Mouse (Mus musculus): ENCODE measurements around the gene Gabrb2.

Gene Gabrb2

DNA sequence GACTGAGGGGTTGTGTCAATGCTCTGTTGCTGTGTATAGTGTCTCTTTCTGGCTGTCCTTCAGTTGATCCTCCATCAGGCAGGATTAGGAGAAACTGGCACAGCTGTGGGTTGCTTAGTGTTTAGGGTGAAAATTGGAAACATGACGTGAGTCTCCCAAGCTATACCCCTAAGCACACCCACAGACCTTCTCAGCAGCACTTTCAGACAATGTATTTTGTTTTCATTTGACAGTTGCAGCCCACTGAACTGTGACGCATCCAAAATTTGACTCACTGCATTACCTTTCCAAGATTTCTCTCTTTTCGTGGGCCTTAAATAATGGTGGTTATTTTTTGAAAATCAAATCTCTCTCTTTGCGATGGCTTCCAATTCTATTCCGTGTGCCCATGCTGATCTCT is 115.7 kb downstream of the Gabrb2 start:
- DNase-seq = no peak

DNA sequence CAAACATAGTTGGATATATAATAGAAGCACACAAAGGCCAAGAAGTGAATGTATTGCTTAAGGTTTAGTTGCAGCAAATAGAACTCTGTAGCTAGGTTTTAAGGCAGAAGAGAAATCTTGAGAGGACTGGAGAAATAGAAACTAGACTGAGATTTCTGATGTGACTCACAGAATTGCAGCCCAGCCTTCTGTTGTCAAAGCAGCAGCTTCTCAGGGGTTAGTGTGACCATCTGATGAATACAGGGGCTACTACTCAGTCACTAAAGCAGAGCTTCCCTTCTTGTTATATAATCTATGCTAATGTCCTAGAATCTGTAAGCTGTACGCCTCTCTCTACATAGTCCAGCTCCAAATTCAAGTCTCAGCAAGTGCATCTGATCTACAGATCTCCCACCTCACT is 116.3 kb downstream of the Gabrb2 start:
- DNase-seq = no peak

DNA sequence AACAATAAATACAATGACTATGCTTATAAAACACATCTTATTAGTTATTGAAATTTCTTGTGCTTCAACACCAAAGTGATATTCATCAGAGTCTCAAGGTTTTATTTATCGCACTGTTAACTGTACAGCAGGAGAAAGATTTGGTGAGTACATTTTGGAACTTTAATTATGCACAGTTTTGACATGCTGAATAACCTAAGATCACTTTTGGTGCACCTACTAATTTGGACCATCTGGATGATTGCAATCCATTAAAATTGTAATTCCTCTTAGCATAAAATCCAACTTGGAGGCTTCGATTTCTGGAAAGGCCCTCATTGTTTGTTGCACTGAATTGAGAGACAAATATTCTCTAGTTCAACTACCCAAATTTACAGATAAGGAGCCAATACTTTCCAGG is 123.3 kb downstream of the Gabrb2 start:
- no peak for DNase-seq

- DNase-seq = no peak
These were observed 146.5 kb downstream of the Gabrb2 start for GRCm38 (mm10) chr11:42566023-42566422.

GRCm38 (mm10) chr11:42571467-42571866 is 151.9 kb downstream of the Gabrb2 start:
- peak; percentile 59 for DNase-seq

GRCm38 (mm10) chr11:42575146-42575873 is 155.8 kb downstream of the Gabrb2 start:
- no peak for DNase-seq

- DNase-seq = peak; percentile 64
These were observed 160.2 kb downstream of the Gabrb2 start for GRCm38 (mm10) chr11:42579804-42580203.

DNA sequence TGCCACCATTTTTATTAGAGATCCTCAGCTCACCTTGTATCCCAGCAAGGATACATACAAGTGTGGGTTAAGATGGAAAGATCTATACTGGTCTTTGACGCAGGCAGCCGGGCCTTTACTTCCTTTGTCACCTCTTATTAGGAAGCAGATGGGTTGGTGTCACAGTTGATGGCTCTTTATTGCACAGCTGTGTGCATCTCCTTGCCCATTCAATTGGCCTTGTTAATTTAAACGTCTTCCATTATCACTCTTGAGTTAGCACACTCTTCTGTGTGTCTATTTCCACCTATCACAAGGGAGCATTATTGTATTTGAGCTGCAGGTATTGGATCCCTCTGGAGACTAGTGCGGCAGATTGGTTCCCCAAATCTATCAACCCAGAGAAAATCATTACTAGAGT is 161.6 kb downstream of the Gabrb2 start:
- no peak for DNase-seq

GRCm38 (mm10) chr11:42581753-42582152 is 162.2 kb downstream of the Gabrb2 start:
- DNase-seq = no peak

DNA sequence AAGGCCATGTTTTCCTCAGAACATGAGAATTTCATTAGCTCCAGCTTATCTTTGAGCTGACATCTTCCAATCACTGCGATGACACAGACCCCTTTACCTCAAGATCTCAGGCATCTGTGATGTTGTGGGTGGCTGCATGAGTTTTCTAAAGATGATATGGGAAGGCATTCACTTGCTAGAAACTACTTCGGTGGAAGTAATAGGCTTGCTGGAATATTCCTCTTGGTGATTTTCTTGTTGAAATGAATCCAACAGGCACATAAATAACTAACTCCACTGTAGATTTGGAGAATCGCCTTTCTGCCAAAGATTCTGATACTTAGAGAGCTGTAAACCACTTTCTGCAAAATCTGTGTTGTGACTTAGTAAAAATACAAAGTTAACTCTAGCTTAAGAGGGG is 172.9 kb downstream of the Gabrb2 start:
- no peak for DNase-seq

- peak; percentile 87 for DNase-seq
These were observed 186.7 kb downstream of the Gabrb2 start for GRCm38 (mm10) chr11:42606225-42606624.

DNA sequence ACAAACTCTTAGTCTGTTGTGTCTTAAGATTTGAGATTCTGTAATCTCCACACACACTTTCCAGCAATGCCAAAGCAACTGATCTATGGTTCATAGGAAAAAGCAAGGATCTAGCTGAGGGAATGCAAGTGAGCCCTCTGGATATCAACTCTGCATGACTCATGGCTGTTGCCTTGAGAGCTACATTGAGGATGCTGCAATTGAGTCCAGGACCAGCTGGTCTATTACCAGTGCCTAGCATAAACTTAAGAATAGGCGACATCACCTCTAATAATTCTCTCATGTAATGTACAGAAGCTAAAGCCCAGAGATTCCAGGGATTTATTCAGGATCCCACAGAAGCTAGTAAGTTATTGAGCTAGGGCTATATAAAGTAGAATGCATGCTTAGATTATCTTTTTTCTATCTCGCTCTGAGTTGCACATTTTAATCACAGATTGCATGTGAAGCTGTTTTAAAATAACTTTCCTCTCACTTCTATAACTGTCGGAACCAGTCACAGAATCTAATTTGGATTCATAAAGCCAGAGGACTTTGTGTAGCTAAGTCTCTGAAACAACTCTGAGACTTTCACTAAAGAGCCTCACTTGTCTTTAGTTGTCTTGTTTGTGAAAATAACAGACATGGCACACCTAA is 189.7 kb downstream of the Gabrb2 start:
- no peak for DNase-seq

GRCm38 (mm10) chr11:42618195-42618594 is 198.6 kb downstream of the Gabrb2 start:
- DNase-seq = peak; percentile 79

- no peak for DNase-seq
These were observed 201.6 kb downstream of the Gabrb2 start for GRCm38 (mm10) chr11:42621109-42621508.

- peak; percentile 90 for DNase-seq
These were observed 230.6 kb downstream of the Gabrb2 start for GRCm38 (mm10) chr11:42650111-42650510.

GRCm38 (mm10) chr11:42651572-42651971 is 232.0 kb downstream of the Gabrb2 start:
- DNase-seq = no peak

GRCm38 (mm10) chr11:42654189-42654588 is 234.6 kb downstream of the Gabrb2 start:
- DNase-seq = no peak

GRCm38 (mm10) chr11:42668657-42669056 is 249.1 kb downstream of the Gabrb2 start:
- no peak for DNase-seq
